Mouse (Mus musculus): Measurements from ENCODE around the gene Gm6525.

DNA sequence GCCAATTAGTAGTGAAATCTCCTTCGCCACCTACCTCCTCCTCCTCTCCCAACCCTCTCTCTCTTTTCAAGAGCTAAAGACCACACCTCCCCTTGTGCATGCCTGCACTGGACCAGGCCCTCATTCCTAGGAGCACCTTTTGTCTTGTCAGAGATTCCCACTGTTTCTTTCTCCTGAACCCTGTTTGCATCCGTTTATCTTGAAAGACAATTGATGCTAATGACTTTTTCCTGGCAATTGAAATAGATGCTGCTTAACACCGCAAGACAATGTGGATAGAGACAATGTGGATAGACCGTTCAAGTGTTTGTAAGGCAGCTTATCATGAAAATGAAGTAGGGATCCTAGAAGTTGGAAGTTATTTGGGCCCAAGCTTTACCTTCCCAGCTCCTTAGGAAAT lies 7.8 kb downstream of the Gm6525 start:
- no peak for TF ChIP-seq GATA1 (IDR thresholded peaks at IDR 0.05; ENCODE audit: borderline replicate concordance, low read length)
- no peak for TF ChIP-seq FLI1 (IDR thresholded peaks at IDR 0.05; ENCODE audit: low read length)
